Mouse (Mus musculus): ENCODE results near the gene Rspo1. TPM values are rescaled to one million over a fixed set of nuclear protein-coding genes. Genes with fewer than 3 reads are reported as not detected.

The Rspo1 gene
- polyA plus RNA-seq, 1 experiment = not detected

GRCm38 (mm10) chr4:124990325-124990724 is 4.1 kb downstream of the Rspo1 start:
- no peak for TF ChIP-seq GATA1 (IDR thresholded peaks at IDR 0.05; ENCODE audit: low read length)

- TF ChIP-seq GATA1 (IDR thresholded peaks at IDR 0.05; ENCODE audit: low read length) = no peak
Measured at GRCm38 (mm10) chr4:124997479-124998147, 11.4 kb downstream of the Rspo1 start.

GRCm38 (mm10) chr4:124999548-124999947 is 13.3 kb downstream of the Rspo1 start:
- no peak for TF ChIP-seq GATA1 (IDR thresholded peaks at IDR 0.05; ENCODE audit: low read length)

GRCm38 (mm10) chr4:125002978-125003377 is 16.7 kb downstream of the Rspo1 start:
- TF ChIP-seq GATA1 (IDR thresholded peaks at IDR 0.05; ENCODE audit: low read length) = no peak

GRCm38 (mm10) chr4:125004886-125005285 is 18.7 kb downstream of the Rspo1 start:
- no peak for TF ChIP-seq GATA1 (IDR thresholded peaks at IDR 0.05; ENCODE audit: low read length)

GRCm38 (mm10) chr4:125007460-125007859 is 21.2 kb downstream of the Rspo1 start:
- TF ChIP-seq GATA1 (IDR thresholded peaks at IDR 0.05; ENCODE audit: low read length) = no peak

GRCm38 (mm10) chr4:125008220-125008619 is 22.0 kb downstream of the Rspo1 start:
- no peak for TF ChIP-seq GATA1 (IDR thresholded peaks at IDR 0.05; ENCODE audit: low read length)

- TF ChIP-seq GATA1 (IDR thresholded peaks at IDR 0.05; ENCODE audit: low read length) = no peak
Measured at GRCm38 (mm10) chr4:125008712-125009111, 22.5 kb downstream of the Rspo1 start.

GRCm38 (mm10) chr4:125015806-125016635 is 29.8 kb downstream of the Rspo1 start, which contains the start of gene Gnl2:
TSS of gene Gnl2 (plus strand) at chr4:125016585.
- TF ChIP-seq GATA1 (IDR thresholded peaks at IDR 0.05; ENCODE audit: low read length) = no peak

GRCm38 (mm10) chr4:125017431-125017830 is 31.2 kb downstream of the Rspo1 start:
- no peak for TF ChIP-seq GATA1 (IDR thresholded peaks at IDR 0.05; ENCODE audit: low read length)

- no peak for TF ChIP-seq GATA1 (IDR thresholded peaks at IDR 0.05; ENCODE audit: low read length)
Measured at GRCm38 (mm10) chr4:125020780-125021538, 34.7 kb downstream of the Rspo1 start.

- TF ChIP-seq GATA1 (IDR thresholded peaks at IDR 0.05; ENCODE audit: low read length) = no peak
Measured at GRCm38 (mm10) chr4:125029891-125030614, 43.8 kb downstream of the Rspo1 start.

GRCm38 (mm10) chr4:125034341-125034740 is 48.1 kb downstream of the Rspo1 start:
- TF ChIP-seq GATA1 (IDR thresholded peaks at IDR 0.05; ENCODE audit: low read length) = no peak

GRCm38 (mm10) chr4:125044454-125044853 is 58.2 kb downstream of the Rspo1 start:
- TF ChIP-seq GATA1 (IDR thresholded peaks at IDR 0.05; ENCODE audit: low read length) = no peak

GRCm38 (mm10) chr4:125055385-125055784 is 69.2 kb downstream of the Rspo1 start:
- TF ChIP-seq GATA1 (IDR thresholded peaks at IDR 0.05; ENCODE audit: low read length) = no peak
